Mouse (Mus musculus) G1E (cell line): Measurements from ENCODE around the gene Il19.

Experiments
- CTCF ChIP-seq: IDR thresholded peaks from 2 replicates; pipeline ENCODE4 v1.5.1; 2012; ENCODE audit warnings: low read depth, low read length, inconsistent platforms, mixed read lengths
- GATA1 ChIP-seq: IDR thresholded peaks from 2 replicates; pipeline ENCODE4 v1.6.1; 2012; ENCODE audit warnings: borderline replicate concordance, low read length, inconsistent platforms, mixed read lengths
- GATA2 ChIP-seq: IDR thresholded peaks from 2 replicates; pipeline ENCODE4 v1.6.1; 2012; ENCODE audit warnings: low read depth, low read length, inconsistent platforms, borderline replicate concordance
- TAL1 ChIP-seq: conservative IDR thresholded peaks from 2 replicates; pipeline ENCODE4 v1.6.1; 2012; ENCODE audit warnings: low read depth, low read length, inconsistent platforms, mixed read lengths

GRCm38 (mm10) chr1:130984441-130984840 is 44.5 kb upstream of the Il19 start:
- TF ChIP-seq CTCF (no peak), GATA1 (no peak), TAL1 (no peak), GATA2 (no peak)
